Mouse (Mus musculus): ENCODE data around the gene Ubr1. TPM values are rescaled to one million over a fixed set of nuclear protein-coding genes. Genes with fewer than 3 reads are reported as not detected.
"Not testable (repeated sequence)": the region's sequence is repeated elsewhere in the genome, so short reads cannot be mapped to it uniquely, and the experiment has no call there.

The Ubr1 gene
- polyA plus RNA-seq, 1 experiment from 2014 or later, result 28.6 TPM

DNA sequence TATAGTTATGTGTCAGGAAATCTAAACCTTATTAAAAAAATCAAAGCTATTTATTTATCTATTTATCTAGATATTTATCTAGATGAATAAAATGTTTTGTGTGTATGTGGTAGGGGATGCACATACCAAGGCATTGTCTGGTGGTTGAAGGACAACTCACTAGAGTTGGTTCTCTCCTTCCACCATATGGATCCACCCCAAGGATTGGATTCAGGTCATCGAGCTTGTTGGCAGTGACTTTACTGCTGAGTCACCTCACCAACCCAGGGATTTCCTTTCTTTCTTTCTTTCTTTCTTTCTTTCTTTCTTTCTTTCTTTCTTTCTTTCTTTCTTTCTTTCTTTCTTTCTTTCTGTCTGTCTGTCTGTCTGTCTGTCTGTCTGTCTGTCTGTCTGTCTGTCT lies 26.1 kb upstream of the Ubr1 start:
- H3K9ac ChIP-seq; H3K27ac ChIP-seq; H3K27me3 ChIP-seq; H3K4me3 ChIP-seq; H3K4me1 ChIP-seq; H3K4me2 ChIP-seq (replicated peaks); H3K36me3 ChIP-seq; ATAC-seq (ENCODE audit: low FRiP score); H3K9me3 ChIP-seq (replicated peaks): not testable (repeated sequence)
- 93% methylated on average over 1 of the region's 1 CpGs for WGBS

GRCm38 (mm10) chr2:120991196-120991595 lies 20.7 kb upstream of the Ubr1 start:
- no peak overlapping the region for H3K27ac ChIP-seq
- H3K9me3 ChIP-seq (replicated peaks), result no peaks in the 10 kb centered on the region
- H3K4me1 ChIP-seq, result no peaks in the 10 kb centered on the region
- no peaks in the 10 kb centered on the region for H3K36me3 ChIP-seq
- H3K9ac ChIP-seq, result no peak overlapping the region
- WGBS, result 72% methylated on average over 4 of the region's 4 CpGs
- no peak overlapping the region for H3K4me3 ChIP-seq
- no peak for ATAC-seq (ENCODE audit: low FRiP score)
- H3K27me3 ChIP-seq, result no peaks in the 10 kb centered on the region
- no peak overlapping the region for H3K4me2 ChIP-seq (replicated peaks)

GRCm38 (mm10) chr2:120985241-120985640 lies 14.7 kb upstream of the Ubr1 start:
- no peaks in the 10 kb centered on the region for H3K9me3 ChIP-seq (replicated peaks)
- H3K36me3 ChIP-seq, result no peaks in the 10 kb centered on the region
- no peak overlapping the region for H3K4me2 ChIP-seq (replicated peaks)
- ATAC-seq (ENCODE audit: low FRiP score), result no peak
- H3K27me3 ChIP-seq, result no peaks in the 10 kb centered on the region
- H3K4me3 ChIP-seq, result no peak overlapping the region
- WGBS, result 93% methylated on average over 1 of the region's 1 CpGs
- H3K27ac ChIP-seq, result no peak overlapping the region
- no peak overlapping the region for H3K9ac ChIP-seq
- H3K4me1 ChIP-seq, result no peaks in the 10 kb centered on the region

DNA sequence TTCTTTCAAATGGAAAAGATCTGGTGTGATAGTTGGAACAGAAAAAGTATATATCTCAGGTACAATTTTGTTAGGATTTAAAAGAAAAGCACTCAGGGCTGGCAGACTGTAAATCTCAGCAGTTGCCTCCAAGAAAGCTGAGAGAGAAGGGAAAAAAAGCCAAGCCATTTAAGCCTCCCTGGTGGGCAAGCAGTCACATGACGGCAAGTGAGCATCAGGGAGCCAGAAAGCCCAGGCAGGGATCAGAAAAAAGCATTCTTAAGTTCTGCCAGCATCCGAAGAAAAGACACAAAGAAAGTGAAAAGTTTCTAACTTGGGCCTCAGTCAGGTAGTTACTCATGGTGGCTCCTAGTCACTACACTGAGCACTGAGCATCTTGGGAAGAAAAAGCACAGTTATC lies 13.1 kb upstream of the Ubr1 start:
- Histone ChIP-seq H3K4me1 (no peaks in the 10 kb centered on the region), H3K9me3 (replicated peaks) (no peaks in the 10 kb centered on the region), H3K36me3 (no peaks in the 10 kb centered on the region), H3K4me3 (no peak overlapping the region), H3K4me2 (replicated peaks) (no peak overlapping the region), H3K9ac (no peak overlapping the region), H3K27me3 (no peaks in the 10 kb centered on the region), H3K27ac (no peak overlapping the region)
- ATAC-seq (ENCODE audit: low FRiP score), result no peak
- WGBS, result 8% methylated on average over 2 of the region's 2 CpGs

DNA sequence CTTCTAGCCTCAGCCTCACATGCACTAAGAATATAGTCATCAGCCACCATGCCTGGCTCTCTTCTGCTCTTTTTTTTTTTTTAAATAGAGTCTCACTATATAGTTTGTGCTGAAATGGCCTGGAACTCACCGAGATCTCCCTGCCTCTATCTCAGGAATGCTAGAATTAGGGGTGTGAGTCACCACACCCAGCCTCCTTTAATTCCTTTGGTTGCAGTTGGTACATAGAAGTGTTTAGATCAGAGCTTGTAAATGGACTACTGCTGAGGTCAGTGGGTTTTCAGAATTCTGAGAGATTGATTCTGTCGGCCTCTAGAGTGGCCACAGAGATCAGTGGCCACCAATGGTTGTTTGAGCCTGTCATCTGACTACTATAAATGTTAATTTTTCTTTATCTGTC lies 10.3 kb upstream of the Ubr1 start:
- WGBS, result 67% methylated on average over 2 of the region's 2 CpGs
- no peaks in the 10 kb centered on the region for H3K36me3 ChIP-seq

GRCm38 (mm10) chr2:120979819-120980218 lies 9.3 kb upstream of the Ubr1 start:
- H3K9ac ChIP-seq, result no peak overlapping the region
- no peaks in the 10 kb centered on the region for H3K9me3 ChIP-seq (replicated peaks)
- no peak overlapping the region for H3K4me3 ChIP-seq
- no peak for ATAC-seq (ENCODE audit: low FRiP score)
- H3K4me1 ChIP-seq, result no peaks in the 10 kb centered on the region
- H3K36me3 ChIP-seq, result no peaks in the 10 kb centered on the region
- no peak overlapping the region for H3K27ac ChIP-seq
- 87% methylated on average over 1 of the region's 1 CpGs for WGBS
- H3K4me2 ChIP-seq (replicated peaks), result no peak overlapping the region
- no peaks in the 10 kb centered on the region for H3K27me3 ChIP-seq

More for the DNA sequence above, 10.3 kb upstream of the Ubr1 start:
- Histone ChIP-seq H3K4me3 (no peak overlapping the region), H3K9ac (no peak overlapping the region), H3K4me2 (replicated peaks) (no peak overlapping the region), H3K27ac (no peak overlapping the region), H3K27me3 (no peaks in the 10 kb centered on the region), H3K9me3 (replicated peaks) (no peaks in the 10 kb centered on the region), H3K4me1 (no peaks in the 10 kb centered on the region)
- no peak for ATAC-seq (ENCODE audit: low FRiP score)

- H3K9ac ChIP-seq, result no peak overlapping the region
- H3K27ac ChIP-seq, result no peak overlapping the region
- 52% methylated on average over 2 of the region's 2 CpGs for WGBS
- H3K4me1 ChIP-seq, result no peaks in the 10 kb centered on the region
- H3K9me3 ChIP-seq (replicated peaks), result no peaks in the 10 kb centered on the region
- H3K36me3 ChIP-seq, result no peaks in the 10 kb centered on the region
- H3K4me2 ChIP-seq (replicated peaks), result no peak overlapping the region
- ATAC-seq (ENCODE audit: low FRiP score), result no peak
- H3K4me3 ChIP-seq, result no peak overlapping the region
- H3K27me3 ChIP-seq, result no peaks in the 10 kb centered on the region
These were observed 8.2 kb upstream of the Ubr1 start for GRCm38 (mm10) chr2:120978693-120979037.

GRCm38 (mm10) chr2:120977926-120978692 lies 7.6 kb upstream of the Ubr1 start:
- Histone ChIP-seq H3K27me3 (peaks cover 3% of the 10 kb centered on the region; the same call in 1 of the 2 replicates), H3K4me2 (replicated peaks) (peak overlapping the region; percentile 89), H3K4me1 (no peaks in the 10 kb centered on the region), H3K9ac (peak overlapping the region; percentile 85; the same call in 1 of the 2 replicates), H3K27ac (no peak overlapping the region), H3K36me3 (no peaks in the 10 kb centered on the region), H3K9me3 (replicated peaks) (no peaks in the 10 kb centered on the region), H3K4me3 (peak overlapping the region; percentile 74)
- 84% methylated on average over 8 of the region's 8 CpGs for WGBS
- ATAC-seq (ENCODE audit: low FRiP score), result no peak

DNA sequence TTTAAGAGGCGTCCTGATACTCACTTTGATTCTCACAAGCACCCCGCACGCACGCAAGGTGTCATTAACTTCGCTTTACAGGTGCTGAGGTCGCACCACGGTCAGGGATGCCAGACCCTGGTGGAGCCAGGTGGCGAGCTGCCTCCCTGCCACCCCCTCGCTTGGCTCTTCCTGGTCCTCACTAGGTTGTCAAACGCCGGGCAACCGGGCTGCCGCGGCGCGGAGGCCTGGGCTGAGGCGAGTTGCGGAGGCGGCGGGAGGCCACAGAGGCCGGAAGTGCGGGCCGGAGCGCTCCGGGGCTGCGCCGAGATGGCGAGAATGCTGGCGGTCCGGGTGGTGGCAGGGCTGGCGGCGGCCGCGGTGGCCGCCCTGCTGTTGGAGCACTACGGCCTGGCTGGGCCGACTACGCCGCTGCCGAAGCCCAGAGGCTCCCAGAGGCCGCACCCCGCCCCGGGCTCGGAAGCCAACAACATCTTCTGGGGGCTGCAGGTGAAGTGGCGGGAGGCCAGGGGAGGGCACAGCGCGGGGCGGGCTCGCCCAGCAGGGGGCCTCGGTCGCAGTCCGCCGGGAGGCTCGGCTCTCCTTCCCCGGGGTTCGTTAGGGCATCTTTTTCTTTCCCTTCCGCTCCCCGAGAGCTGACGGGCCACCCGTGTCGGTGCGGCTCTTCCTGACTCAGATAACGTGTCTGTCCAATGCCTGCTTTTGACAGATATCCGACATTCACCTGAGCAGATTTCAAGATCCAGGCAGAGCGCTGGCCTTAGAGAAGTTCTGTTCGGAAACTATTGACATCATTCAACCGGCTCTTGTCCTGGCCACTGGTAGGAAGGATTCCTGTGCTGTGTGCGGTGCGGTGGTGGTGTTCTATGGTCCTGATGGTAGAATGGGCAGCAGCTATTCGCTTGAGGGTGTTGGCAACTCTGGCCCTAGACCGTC lies 6.7 kb upstream of the Ubr1 start, which contains the start of gene Tmem62:
TSS of gene Tmem62 (plus strand) at position 28 of the 936 bp plus-strand sequence.
- H3K27ac ChIP-seq, result peak within 1 kb of the TSS; percentile 87
- 1% methylated on average over 67 of the region's 71 CpGs for WGBS
- H3K9ac ChIP-seq, result peak within 1 kb of the TSS; percentile 85
- no peaks in the 10 kb centered on the region for H3K9me3 ChIP-seq (replicated peaks)
- peak within 1 kb of the TSS; percentile 74 for H3K4me3 ChIP-seq
- H3K27me3 ChIP-seq, result peaks cover 6% of the 10 kb centered on the region; the same call in 1 of the 2 replicates
- H3K4me1 ChIP-seq, result no peaks in the 10 kb centered on the region
- no peaks in the 10 kb centered on the region for H3K36me3 ChIP-seq
- ATAC-seq (ENCODE audit: low FRiP score), result peak; percentile 80
- peak within 1 kb of the TSS; percentile 89 for H3K4me2 ChIP-seq (replicated peaks)

- no peaks in the 10 kb centered on the region for H3K4me1 ChIP-seq
- no peak overlapping the region for H3K4me3 ChIP-seq
- no peaks in the 10 kb centered on the region for H3K9me3 ChIP-seq (replicated peaks)
- no peak for ATAC-seq (ENCODE audit: low FRiP score)
- H3K36me3 ChIP-seq, result no peaks in the 10 kb centered on the region
- peaks cover 6% of the 10 kb centered on the region; the same call in 1 of the 2 replicates for H3K27me3 ChIP-seq
- no peak overlapping the region for H3K9ac ChIP-seq
- H3K4me2 ChIP-seq (replicated peaks), result peak overlapping the region; percentile 89
- WGBS, result 51% methylated on average over 4 of the region's 4 CpGs
- no peak overlapping the region for H3K27ac ChIP-seq
These were observed 5.8 kb upstream of the Ubr1 start for GRCm38 (mm10) chr2:120976308-120976707.

DNA sequence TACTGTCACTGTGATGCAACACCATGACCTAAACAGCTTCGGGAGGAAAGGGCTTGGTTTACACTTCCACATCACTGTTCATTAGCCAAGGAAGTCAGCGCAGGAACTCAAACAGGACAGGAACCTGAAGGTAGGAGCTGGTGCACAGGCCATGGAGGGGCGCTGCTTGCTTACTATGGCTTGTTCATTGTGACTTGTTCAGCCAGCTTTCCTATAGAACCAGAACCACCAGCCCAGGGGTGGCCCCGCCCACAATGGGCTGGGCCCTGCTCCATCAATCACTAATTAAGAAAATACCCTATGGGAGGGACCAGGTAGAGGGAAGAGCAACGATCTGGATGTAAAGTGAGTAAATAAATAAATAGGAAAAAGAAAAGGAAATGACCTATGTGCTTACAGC lies 2.4 kb upstream of the Ubr1 start:
- no peaks in the 10 kb centered on the region for H3K9me3 ChIP-seq (replicated peaks)
- no peak overlapping the region for H3K4me3 ChIP-seq
- WGBS, result 23% methylated on average over 5 of the region's 5 CpGs
- no peaks in the 10 kb centered on the region for H3K36me3 ChIP-seq
- no peak for ATAC-seq (ENCODE audit: low FRiP score)
- H3K27ac ChIP-seq, result no peak overlapping the region
- H3K4me2 ChIP-seq (replicated peaks), result no peak overlapping the region
- H3K9ac ChIP-seq, result no peak overlapping the region
- H3K27me3 ChIP-seq, result peaks cover 6% of the 10 kb centered on the region; the same call in 1 of the 2 replicates
- H3K4me1 ChIP-seq, result peaks cover 7% of the 10 kb centered on the region

GRCm38 (mm10) chr2:120972257-120972656 lies 1.7 kb upstream of the Ubr1 start:
- not testable (repeated sequence) for H3K4me3 ChIP-seq; H3K36me3 ChIP-seq; H3K9ac ChIP-seq; H3K27me3 ChIP-seq; ATAC-seq (ENCODE audit: low FRiP score); H3K9me3 ChIP-seq (replicated peaks); H3K4me2 ChIP-seq (replicated peaks); H3K27ac ChIP-seq; H3K4me1 ChIP-seq
- WGBS, result 95% methylated on average over 8 of the region's 8 CpGs
